Mouse (Mus musculus): ENCODE measurements at regions not wholly inside any gene's neighbourhood (a gene's known extent, or its start where the extent isn't known, plus 50 kb on each side); places are given as distances from the start of the nearest gene placed in this dataset.

- no peak for DNase-seq (ENCODE audit: low read depth, low spot score)
- TF ChIP-seq USF2 (IDR thresholded peaks at IDR 0.05; ENCODE audit: borderline replicate concordance in 1 of 2, insufficient read depth in 1 of 2, low read depth in 1 of 2, low read length in 2 of 2) (no peak), MEF2A (IDR thresholded peaks at IDR 0.05; ENCODE audit: extremely low read depth, insufficient replicate concordance, low read depth, low read length, poor library complexity, severe bottlenecking) (no peak), GABPA (IDR thresholded peaks at IDR 0.05; ENCODE audit: low read depth, low read length) (no peak), CTCF (IDR thresholded peaks at IDR 0.05 in 2 of 3, conservative IDR thresholded peaks at IDR 0.05 in 1 of 3; ENCODE audit: control insufficient read depth in 1 of 3, insufficient read depth in 1 of 3, low read depth in 2 of 3, low read length in 3 of 3, poor library complexity in 1 of 3, severe bottlenecking in 1 of 3) (no peak), SMC3 (IDR thresholded peaks at IDR 0.05; ENCODE audit: low read depth, low read length) (no peak), CHD1 (IDR thresholded peaks at IDR 0.05; ENCODE audit: low read depth, low read length) (no peak), ETS1 (IDR thresholded peaks at IDR 0.05; ENCODE audit: low read depth, low read length) (no peak), MAZ (IDR thresholded peaks at IDR 0.05; ENCODE audit: low read depth, low read length) (no peak), TAL1 (IDR thresholded peaks at IDR 0.05; ENCODE audit: low read length) (no peak)
- H3K27me3 ChIP-seq (ENCODE audit: control insufficient read depth in 1 of 2, insufficient read depth in 2 of 2, low read length in 2 of 2): no peaks in the 10 kb centered on the region
- H3K4me1 ChIP-seq (ENCODE audit: control insufficient read depth in 1 of 2, insufficient read depth in 2 of 2, low read length in 2 of 2): no peaks in the 10 kb centered on the region
- no peak overlapping the region for H3K4me3 ChIP-seq (ENCODE audit: control insufficient read depth in 1 of 2, insufficient read depth in 1 of 2, low read depth in 2 of 2, low read length in 2 of 2)
- no peak overlapping the region for H3K9ac ChIP-seq (ENCODE audit: control insufficient read depth, low read depth, low read length, poor library complexity, severe bottlenecking)
- H3K9me3 ChIP-seq (replicated peaks; ENCODE audit: insufficient read depth, low read length): no peaks in the 10 kb centered on the region
- H3K79me2 ChIP-seq (ENCODE audit: control insufficient read depth, insufficient read depth, low read length, poor library complexity): no peaks in the 10 kb centered on the region
- no peak overlapping the region for H3K27ac ChIP-seq (ENCODE audit: control insufficient read depth, low read depth, low read length)
- no peaks in the 10 kb centered on the region for H3K36me3 ChIP-seq (ENCODE audit: control insufficient read depth in 1 of 2, insufficient read depth in 2 of 2, low read length in 2 of 2)
Observed at GRCm38 (mm10) chr3:38175946-38176345, 308.7 kb downstream of the Ankrd50 start.

GRCm38 (mm10) chr3:38174735-38175280 lies 309.8 kb downstream of the Ankrd50 start:
- H3K4me3 ChIP-seq (ENCODE audit: control insufficient read depth in 1 of 2, insufficient read depth in 1 of 2, low read depth in 2 of 2, low read length in 2 of 2): no peak overlapping the region

GRCm38 (mm10) chr3:38152408-38152807 lies 332.2 kb downstream of the Ankrd50 start:
- H3K9ac ChIP-seq (ENCODE audit: control insufficient read depth, low read depth, low read length, poor library complexity, severe bottlenecking): no peak overlapping the region
- no peaks in the 10 kb centered on the region; a peak in 1 of 4 replicates for H3K27me3 ChIP-seq (ENCODE audit: control insufficient read depth in 1 of 2, insufficient read depth in 2 of 2, low read length in 2 of 2)
- no peaks in the 10 kb centered on the region for H3K36me3 ChIP-seq (ENCODE audit: control insufficient read depth in 1 of 2, insufficient read depth in 2 of 2, low read length in 2 of 2)
- no peaks in the 10 kb centered on the region for H3K4me1 ChIP-seq (ENCODE audit: control insufficient read depth in 1 of 2, insufficient read depth in 2 of 2, low read length in 2 of 2)
- no peak overlapping the region for H3K27ac ChIP-seq (ENCODE audit: control insufficient read depth, low read depth, low read length)
- DNase-seq (ENCODE audit: low read depth, low spot score): no peak
- H3K4me3 ChIP-seq (ENCODE audit: control insufficient read depth in 1 of 2, insufficient read depth in 1 of 2, low read depth in 2 of 2, low read length in 2 of 2): no peak overlapping the region
- no peaks in the 10 kb centered on the region for H3K79me2 ChIP-seq (ENCODE audit: control insufficient read depth, insufficient read depth, low read length, poor library complexity)
- H3K9me3 ChIP-seq (replicated peaks; ENCODE audit: insufficient read depth, low read length): no peaks in the 10 kb centered on the region
- TF ChIP-seq TBP (IDR thresholded peaks at IDR 0.05; ENCODE audit: low read depth, low read length): no peak
- no peak for TF ChIP-seq UBTF (IDR thresholded peaks at IDR 0.05; ENCODE audit: borderline replicate concordance, insufficient read depth, low read depth, low read length)
- no peak for TF ChIP-seq ZKSCAN1 (IDR thresholded peaks at IDR 0.05; ENCODE audit: low read depth, low read length)
- TF ChIP-seq USF2 (IDR thresholded peaks at IDR 0.05; ENCODE audit: borderline replicate concordance in 1 of 2, insufficient read depth in 1 of 2, low read depth in 1 of 2, low read length in 2 of 2): no peak
- no peak for TF ChIP-seq POLR2AphosphoS2 (IDR thresholded peaks at IDR 0.05; ENCODE audit: low read length)
- TF ChIP-seq NELFE (IDR thresholded peaks at IDR 0.05; ENCODE audit: low read depth, low read length): no peak
- TF ChIP-seq POLR2AphosphoS5 (IDR thresholded peaks at IDR 0.05; ENCODE audit: borderline replicate concordance, low read depth, low read length): no peak
- no peak for TF ChIP-seq USF1 (IDR thresholded peaks at IDR 0.05; ENCODE audit: low read depth, low read length)
- no peak for TF ChIP-seq JUND (IDR thresholded peaks at IDR 0.05; ENCODE audit: low read depth, low read length)
- TF ChIP-seq RAD21 (IDR thresholded peaks at IDR 0.05; ENCODE audit: low read depth, low read length): no peak
- TF ChIP-seq RCOR1 (IDR thresholded peaks at IDR 0.05; ENCODE audit: low read depth, low read length): no peak
- no peak for TF ChIP-seq MAFK (IDR thresholded peaks at IDR 0.05; ENCODE audit: borderline replicate concordance, low read depth, low read length)
- no peak for TF ChIP-seq POLR2A (IDR thresholded peaks at IDR 0.05; ENCODE audit: control insufficient read depth in 1 of 2, insufficient read depth in 1 of 2, low read depth in 1 of 2, low read length in 2 of 2, poor library complexity in 1 of 2)
- TF ChIP-seq MYB (IDR thresholded peaks at IDR 0.05; ENCODE audit: low read depth, low read length): no peak

More at GRCm38 (mm10) chr3:38174735-38175280, 309.8 kb downstream of the Ankrd50 start:
- Histone ChIP-seq H3K79me2 (ENCODE audit: control insufficient read depth, insufficient read depth, low read length, poor library complexity) (no peaks in the 10 kb centered on the region), H3K27ac (ENCODE audit: control insufficient read depth, low read depth, low read length) (no peak overlapping the region), H3K36me3 (ENCODE audit: control insufficient read depth in 1 of 2, insufficient read depth in 2 of 2, low read length in 2 of 2) (no peaks in the 10 kb centered on the region), H3K9ac (ENCODE audit: control insufficient read depth, low read depth, low read length, poor library complexity, severe bottlenecking) (no peak overlapping the region), H3K4me1 (ENCODE audit: control insufficient read depth in 1 of 2, insufficient read depth in 2 of 2, low read length in 2 of 2) (no peaks in the 10 kb centered on the region), H3K27me3 (ENCODE audit: control insufficient read depth in 1 of 2, insufficient read depth in 2 of 2, low read length in 2 of 2) (no peaks in the 10 kb centered on the region), H3K9me3 (replicated peaks; ENCODE audit: insufficient read depth, low read length) (no peaks in the 10 kb centered on the region)
- no peak for DNase-seq (ENCODE audit: low read depth, low spot score)
- TF ChIP-seq EP300 (IDR thresholded peaks at IDR 0.05; ENCODE audit: low read depth in 1 of 2, low read length in 2 of 2) (no peak), MEF2A (IDR thresholded peaks at IDR 0.05; ENCODE audit: extremely low read depth, insufficient replicate concordance, low read depth, low read length, poor library complexity, severe bottlenecking) (no peak), MYC (IDR thresholded peaks at IDR 0.05; ENCODE audit: low read depth, low read length) (no peak), MAZ (IDR thresholded peaks at IDR 0.05; ENCODE audit: low read depth, low read length) (no peak), SIN3A (IDR thresholded peaks at IDR 0.05; ENCODE audit: low read length) (no peak), TAL1 (IDR thresholded peaks at IDR 0.05; ENCODE audit: low read length) (no peak), ZKSCAN1 (IDR thresholded peaks at IDR 0.05; ENCODE audit: low read depth, low read length) (no peak), USF1 (IDR thresholded peaks at IDR 0.05; ENCODE audit: low read depth, low read length) (no peak), TCF12 (IDR thresholded peaks at IDR 0.05; ENCODE audit: low read depth, low read length) (no peak)
